Mouse (Mus musculus) liver, adult 2 months (tissue): ENCODE measurements around the gene Etnk2. TPM values are rescaled to one million over a fixed set of nuclear protein-coding genes. Genes with fewer than 3 reads are reported as not detected.

Experiments used
- DNase-seq: peaks from one replicate; pipeline ENCODE4 v3.0.0-alpha.2; 2011; ENCODE audit warnings: low read depth, low spot score; ENCODE audit errors: extremely low read depth
- H3K27ac ChIP-seq: fragments of 200-500 bp; replicated peaks from 2 replicates; pipeline ENCODE4 v1.5.1; 2012; ENCODE audit warnings: low read depth, mild to moderate bottlenecking, control low read depth, inconsistent platforms, low read length; ENCODE audit not compliant: insufficient read depth
- H3K27me3 ChIP-seq: fragments of 200-500 bp; 2 replicates; pipeline ENCODE4 v1.6.1; 2012; ENCODE audit warnings: mild to moderate bottlenecking, moderate library complexity, low read length, inconsistent platforms; ENCODE audit not compliant: control insufficient read depth, insufficient read depth
- H3K36me3 ChIP-seq: fragments of 200-500 bp; 2 replicates; pipeline ENCODE4 v1.6.1; 2012; ENCODE audit warnings: low read length, inconsistent platforms; ENCODE audit not compliant: control insufficient read depth, insufficient read depth
- H3K4me1 ChIP-seq: fragments of 200-500 bp; 2 replicates; pipeline ENCODE4 v1.6.1; 2011; ENCODE audit warnings: low read length; ENCODE audit not compliant: control insufficient read depth, insufficient read depth
- H3K4me3 ChIP-seq: fragments of 200-500 bp; 2 replicates; pipeline ENCODE4 v1.5.1; 2011; ENCODE audit warnings: low read depth, mild to moderate bottlenecking, control low read depth, low read length, moderate library complexity; ENCODE audit not compliant: insufficient read depth
- H3K79me2 ChIP-seq: fragments of 200-500 bp; 2 replicates; pipeline ENCODE4 v1.6.1; 2012; ENCODE audit warnings: inconsistent platforms, mild to moderate bottlenecking, low read length, moderate library complexity; ENCODE audit not compliant: control insufficient read depth, insufficient read depth
- H3K9ac ChIP-seq: fragments of 200-500 bp; 2 replicates; pipeline ENCODE4 v1.6.1; 2012; ENCODE audit warnings: low read depth, mild to moderate bottlenecking, control low read depth, inconsistent platforms, low read length
- CTCF ChIP-seq: fragments of 200-500 bp; IDR thresholded peaks from 2 replicates; pipeline ENCODE4 v1.5.1; 2011; ENCODE audit warnings: low read depth, low read length, control low read depth
- POLR2A ChIP-seq: fragments of 200-500 bp; IDR thresholded peaks from 2 replicates; pipeline ENCODE4 v1.6.1; 2011; ENCODE audit warnings: low read length, control low read depth; ENCODE audit not compliant: insufficient read depth; ENCODE audit errors: extremely low read depth
- WGBS: fragments of 180-500 bp; shearing (Covaris S2); methylation state at CpG from one replicate; pipeline ENCODE4 v1.1.7; 2018; 5-methylcytosine and 5-hydroxymethylcytosine counted together
- polyA plus RNA-seq: library from polyadenylated mRNA; depleted of rRNA; stranded (reverse); fragments of >200 nt; gene quantifications from 2 replicates; pipeline ENCODE4 v1.2.3, GENCODE M21; 2012
- total RNA-seq: library from RNA; depleted of rRNA; stranded (reverse); fragments of >200 nt; gene quantifications from 2 replicates; pipeline ENCODE4 v1.2.3, GENCODE M21; 2014

Gene Etnk2
- total and polyA plus RNA-seq, 2 experiments: 249 to 389 TPM

DNA sequence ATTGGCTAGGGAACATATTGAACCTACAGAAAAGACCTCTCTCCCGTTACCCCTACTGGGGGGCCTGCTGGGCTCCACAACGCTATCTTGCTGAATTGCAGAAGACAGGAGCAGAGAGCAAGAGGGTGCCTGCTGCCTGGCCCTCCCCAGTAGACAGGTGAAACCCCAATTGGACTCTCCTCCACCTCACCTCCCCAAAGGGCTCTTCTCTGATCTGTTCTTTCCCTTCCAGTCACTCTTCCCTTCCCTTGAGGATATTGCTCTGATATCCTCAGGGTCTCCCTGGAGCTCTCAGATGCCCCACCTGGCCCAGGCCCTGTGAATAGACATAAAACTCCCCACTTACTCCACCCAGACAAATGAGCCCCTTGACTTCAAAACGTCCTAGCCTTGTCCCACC lies 53.7 kb downstream of the Etnk2 start:
- Histone ChIP-seq H3K4me3 (no peak overlapping the region), H3K36me3 (no peaks in the 10 kb centered on the region), H3K27me3 (no peaks in the 10 kb centered on the region), H3K27ac (no peak overlapping the region), H3K79me2 (peaks cover 47% of the 10 kb centered on the region; the same call in 1 of the 2 replicates), H3K4me1 (peaks cover 11% of the 10 kb centered on the region), H3K9ac (no peak overlapping the region)
- no peak for TF ChIP-seq CTCF
- no peak for TF ChIP-seq POLR2A
- DNase-seq: no peak
- WGBS: 78% methylated on average over 3 of the region's 3 CpGs

DNA sequence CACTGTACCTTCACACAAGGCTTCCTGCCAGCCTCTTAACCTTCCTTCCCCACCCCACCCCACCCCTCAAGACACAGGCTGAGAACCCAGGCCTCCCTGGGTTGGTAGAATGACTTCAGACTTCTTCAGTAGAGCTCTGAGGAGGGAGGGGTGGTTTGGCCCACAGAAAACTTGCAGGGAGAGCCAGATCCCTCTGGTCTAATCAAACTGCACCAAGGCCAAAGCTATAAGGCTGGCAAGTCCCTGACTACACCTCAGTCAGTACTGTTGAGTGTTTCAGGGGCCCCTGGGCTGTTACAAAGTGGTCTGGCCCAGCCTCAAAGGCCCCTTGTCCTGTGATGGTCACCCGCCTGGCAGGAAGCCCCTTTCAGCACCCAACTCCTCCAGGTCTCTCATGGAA lies 54.2 kb downstream of the Etnk2 start:
- 0 out of 2 replicates have a peak overlapping the region, but pooled peaks have one; percentile 15 for H3K9ac ChIP-seq
- 81% methylated on average over 1 of the region's 1 CpGs for WGBS
- H3K79me2 ChIP-seq: peaks cover 47% of the 10 kb centered on the region; the same call in 1 of the 2 replicates
- no peaks in the 10 kb centered on the region for H3K36me3 ChIP-seq
- peaks cover 14% of the 10 kb centered on the region for H3K4me1 ChIP-seq
- no peak overlapping the region for H3K27ac ChIP-seq
- no peaks in the 10 kb centered on the region for H3K27me3 ChIP-seq
- DNase-seq: no peak
- H3K4me3 ChIP-seq: no peak overlapping the region
- no peak for TF ChIP-seq CTCF
- no peak for TF ChIP-seq POLR2A

DNA sequence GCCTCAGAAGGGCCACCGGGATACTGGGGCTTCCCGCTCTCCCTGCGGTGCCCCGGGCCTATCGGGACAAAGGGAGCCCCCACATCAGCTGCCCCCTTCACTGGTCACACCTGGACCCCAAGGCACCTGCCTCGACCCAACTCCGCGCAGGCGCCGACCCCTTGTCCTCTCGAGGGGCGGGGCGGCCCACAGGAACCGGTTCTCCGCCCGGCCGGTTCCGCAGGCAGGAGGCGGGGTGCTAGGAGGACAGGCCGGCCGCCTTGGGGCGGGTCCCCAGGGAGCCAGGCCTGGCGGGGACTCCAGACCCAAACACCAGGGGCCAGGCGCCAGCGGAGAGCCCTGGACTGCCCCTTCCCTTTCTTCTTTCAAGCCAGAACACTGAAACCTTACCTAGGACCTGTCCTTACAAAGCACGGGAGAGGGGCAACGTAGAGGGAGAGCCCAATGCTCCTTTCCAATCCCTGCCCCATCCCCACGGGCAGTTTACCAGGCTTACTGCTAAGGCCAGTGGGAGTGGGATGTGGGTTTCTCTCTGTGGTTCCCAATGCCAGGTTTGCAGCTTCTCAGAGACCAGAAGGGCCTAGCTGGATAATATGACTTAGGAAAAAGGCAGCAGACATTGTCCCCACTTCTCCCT lies 54.9 kb downstream of the Etnk2 start:
- Histone ChIP-seq H3K79me2 (peaks cover 46% of the 10 kb centered on the region; the same call in 1 of the 2 replicates), H3K4me1 (peaks cover 19% of the 10 kb centered on the region), H3K27ac (no peak overlapping the region), H3K4me3 (peak overlapping the region; percentile 70), H3K9ac (peak overlapping the region; percentile 69), H3K27me3 (no peaks in the 10 kb centered on the region), H3K36me3 (no peaks in the 10 kb centered on the region)
- peak; percentile 27 for DNase-seq
- 7% methylated on average over 28 of the region's 28 CpGs for WGBS
- TF ChIP-seq POLR2A: no peak

DNA sequence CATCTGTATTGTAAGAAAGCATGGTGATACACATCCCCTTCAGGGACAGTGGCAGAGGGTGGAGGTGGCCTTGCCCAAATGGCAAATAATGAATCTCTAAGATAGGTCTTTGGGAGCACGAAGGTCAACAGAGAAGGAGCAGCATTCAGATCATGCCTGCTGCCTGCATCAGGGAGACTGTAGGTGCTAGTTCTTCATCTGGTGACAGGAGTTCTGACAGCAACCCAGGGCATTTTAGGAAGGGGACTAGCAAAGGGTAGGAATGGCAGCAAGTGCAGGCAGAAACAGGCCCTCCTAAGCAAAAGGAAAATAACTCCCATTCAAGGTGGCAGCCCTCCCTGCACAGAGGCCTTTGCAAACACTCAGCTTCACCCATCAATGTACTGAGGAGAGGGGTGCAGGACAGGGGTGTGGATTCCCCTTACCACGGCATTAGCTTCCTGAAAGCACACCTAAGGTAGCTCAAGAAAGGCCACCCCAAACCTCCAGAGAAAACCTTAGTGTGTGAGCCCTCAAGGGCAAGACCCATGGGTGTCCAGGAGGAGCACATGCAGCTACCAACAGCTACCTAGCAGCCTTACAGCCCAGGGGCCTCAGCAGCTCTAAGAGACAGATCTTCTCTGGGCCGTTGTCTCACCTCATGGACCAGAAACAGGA lies 55.9 kb downstream of the Etnk2 start:
- peaks cover 43% of the 10 kb centered on the region; the same call in 1 of the 2 replicates for H3K79me2 ChIP-seq
- no peaks in the 10 kb centered on the region for H3K36me3 ChIP-seq
- no peaks in the 10 kb centered on the region for H3K27me3 ChIP-seq
- H3K27ac ChIP-seq: no peak overlapping the region
- 80% methylated on average over 3 of the region's 3 CpGs for WGBS
- DNase-seq: no peak
- TF ChIP-seq CTCF (no peak), POLR2A (no peak)
- H3K9ac ChIP-seq: no peak overlapping the region
- H3K4me1 ChIP-seq: peaks cover 19% of the 10 kb centered on the region
- no peak overlapping the region for H3K4me3 ChIP-seq

DNA sequence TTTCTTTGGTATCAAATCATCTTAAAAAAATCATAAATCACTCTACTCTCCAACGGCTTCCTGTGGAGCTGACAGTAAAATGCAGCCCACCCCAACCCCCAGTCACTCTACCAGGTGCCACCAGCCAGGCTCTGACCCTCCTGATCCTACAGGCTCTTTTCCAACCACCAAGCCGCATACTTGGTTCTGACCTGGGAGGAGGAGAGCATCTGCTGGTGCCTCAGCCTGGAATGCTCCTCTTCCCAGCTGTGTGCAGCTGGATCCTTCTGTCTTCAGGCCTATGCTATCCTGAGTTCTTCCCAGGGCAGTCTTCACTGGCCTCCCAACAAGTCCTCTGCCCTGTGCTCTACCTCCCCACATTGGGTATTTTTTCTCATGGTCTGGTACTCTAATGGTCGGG lies 57.1 kb downstream of the Etnk2 start:
- H3K36me3 ChIP-seq: no peaks in the 10 kb centered on the region
- H3K79me2 ChIP-seq: peaks cover 33% of the 10 kb centered on the region; the same call in 1 of the 2 replicates
- H3K27me3 ChIP-seq: no peaks in the 10 kb centered on the region
- H3K4me1 ChIP-seq: peaks cover 13% of the 10 kb centered on the region
- H3K9ac ChIP-seq: no peak overlapping the region
- no peak overlapping the region for H3K4me3 ChIP-seq
- TF ChIP-seq CTCF (no peak), POLR2A (no peak)
- no peak overlapping the region for H3K27ac ChIP-seq
- DNase-seq: no peak
- 83% methylated on average over 3 of the region's 3 CpGs for WGBS

DNA sequence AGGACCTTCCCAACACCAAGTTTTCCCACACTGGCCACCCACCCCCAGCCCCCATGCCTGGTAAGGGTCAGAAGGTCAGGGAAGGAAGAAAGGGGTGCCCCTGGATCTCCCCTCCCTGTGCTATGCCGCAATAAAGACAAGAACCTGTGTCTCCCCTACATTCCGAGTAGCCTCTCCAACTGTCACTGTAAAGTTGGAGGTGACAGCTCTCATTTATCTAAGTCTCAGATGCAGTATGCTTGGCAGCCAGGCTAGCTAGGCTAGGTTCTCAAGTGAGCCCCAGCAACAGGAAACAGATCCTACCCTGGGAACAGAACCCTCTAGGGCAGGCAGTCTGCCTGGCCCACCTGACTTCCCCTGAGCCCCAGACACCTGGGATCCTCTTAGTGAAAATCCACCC lies 57.7 kb downstream of the Etnk2 start:
- H3K9ac ChIP-seq: no peak overlapping the region

More for the DNA sequence above, 57.7 kb downstream of the Etnk2 start:
- Histone ChIP-seq H3K79me2 (peaks cover 31% of the 10 kb centered on the region; the same call in 1 of the 2 replicates), H3K27ac (no peak overlapping the region), H3K27me3 (no peaks in the 10 kb centered on the region), H3K36me3 (no peaks in the 10 kb centered on the region), H3K4me1 (peaks cover 10% of the 10 kb centered on the region), H3K4me3 (no peak overlapping the region)
- 89% methylated on average over 2 of the region's 2 CpGs for WGBS
- no peak for TF ChIP-seq CTCF
- no peak for TF ChIP-seq POLR2A
- DNase-seq: no peak
